Mouse (Mus musculus): ENCODE measurements around the gene Fes.

Fes gene

DNA sequence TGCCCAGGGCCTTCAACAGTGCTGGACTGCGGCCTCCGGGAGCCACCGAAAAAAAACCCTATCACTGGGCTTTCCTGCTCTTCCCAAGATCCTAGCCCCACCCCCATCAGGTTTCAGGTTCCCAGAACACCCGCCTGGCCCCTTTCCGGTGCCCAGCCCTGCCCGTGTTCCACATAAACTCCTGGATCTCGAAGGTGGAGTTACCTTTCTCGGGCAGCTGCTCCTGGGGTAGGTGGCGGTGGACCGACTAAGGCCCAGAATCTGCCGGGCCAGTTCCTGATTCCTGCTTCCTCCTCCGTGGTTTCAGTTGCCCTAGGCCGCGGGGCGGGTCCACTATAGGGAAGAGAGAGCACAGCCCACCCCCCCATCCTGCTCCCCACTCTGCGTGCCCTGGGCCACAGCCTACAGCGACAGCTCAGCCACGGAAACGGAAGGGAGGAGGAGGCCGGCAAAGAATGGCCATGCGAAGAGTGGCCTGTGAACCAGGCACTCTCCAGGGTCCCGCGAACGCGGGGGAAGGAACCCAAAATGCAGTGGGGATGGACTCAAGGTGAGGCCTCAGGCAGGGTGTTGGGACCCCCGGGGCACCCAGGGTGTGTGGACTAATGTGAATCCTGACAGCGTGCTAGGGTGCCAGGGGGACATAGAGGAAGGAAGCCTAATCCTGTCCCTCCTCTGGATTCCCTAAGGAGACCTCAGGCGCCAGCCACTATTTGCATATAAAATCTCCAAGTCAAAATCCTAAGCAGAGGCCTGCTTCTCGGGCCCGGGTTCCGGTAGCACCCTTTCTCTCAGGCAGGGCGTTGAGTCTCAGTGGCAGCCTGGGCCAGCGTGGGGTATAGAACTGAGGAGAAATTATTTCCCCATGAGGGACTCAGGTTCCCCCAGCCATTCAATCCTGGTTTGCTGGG, at the start of gene Fes:
Gene Fes, minus strand, starts transcription at position 314 of the 911 bp plus-strand sequence.
- DNase-seq (ENCODE audit: low spot score in 2 of 2): no peak

DNA sequence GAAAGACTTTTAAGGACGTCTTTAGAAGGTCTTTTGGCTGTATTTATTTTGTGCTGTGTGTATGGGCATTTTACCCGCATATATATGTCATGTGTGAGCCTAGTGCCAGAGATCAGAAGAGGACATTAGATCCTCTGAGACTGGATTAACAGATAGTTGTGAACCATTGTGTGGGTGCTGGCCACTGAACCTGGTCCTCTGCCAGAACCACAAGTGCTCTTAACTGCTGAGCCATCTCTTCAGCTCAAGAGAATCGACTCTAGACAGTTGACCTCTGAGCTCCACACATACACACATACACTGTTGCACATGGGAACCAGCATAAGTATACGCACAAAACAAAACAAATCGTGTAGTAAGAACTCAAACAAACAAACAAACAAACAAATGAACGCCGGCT, 48.8 kb upstream of the Fes start:
- DNase-seq (ENCODE audit: low spot score in 2 of 2): no peak

DNA sequence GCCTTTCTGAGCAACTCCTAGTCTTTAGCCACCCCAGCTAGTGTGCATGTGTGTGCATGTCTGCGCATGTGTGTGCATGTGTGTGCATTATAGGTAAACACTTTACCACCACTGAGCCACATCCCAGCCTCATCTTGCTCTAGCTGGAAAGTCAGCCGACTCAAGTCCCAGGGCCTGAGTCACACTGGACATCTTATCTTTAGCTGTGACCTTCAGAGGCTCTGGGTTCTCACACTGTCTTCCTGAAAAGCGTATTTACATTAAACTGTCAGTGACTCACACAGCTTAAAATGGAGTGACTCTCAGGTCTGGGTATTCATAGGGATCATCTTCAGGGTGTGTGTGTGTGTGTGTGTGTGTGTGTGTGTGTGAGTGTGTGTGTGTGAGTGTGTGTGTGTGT, 47.8 kb upstream of the Fes start:
- no peak for DNase-seq (ENCODE audit: low spot score in 2 of 2)

DNA sequence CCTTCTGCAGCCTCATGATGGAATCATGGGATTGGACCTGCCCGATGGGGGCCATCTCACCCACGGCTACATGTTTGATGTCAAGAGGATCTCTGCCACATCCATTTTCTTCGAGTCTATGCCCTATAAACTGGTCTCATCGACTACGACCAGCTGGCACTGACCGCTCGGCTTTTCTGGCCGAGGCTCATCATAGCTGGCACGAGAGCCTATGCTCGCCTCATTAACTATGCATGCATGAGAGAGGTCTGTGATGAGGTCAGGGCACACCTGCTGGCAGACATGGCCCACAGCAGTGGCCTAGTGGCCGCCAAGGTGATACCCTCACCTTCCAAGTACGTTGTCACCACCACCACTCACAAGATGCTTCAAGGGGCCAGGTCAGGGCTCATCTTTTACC, 41.9 kb upstream of the Fes start:
- no peak for DNase-seq (ENCODE audit: low spot score in 2 of 2)

DNA sequence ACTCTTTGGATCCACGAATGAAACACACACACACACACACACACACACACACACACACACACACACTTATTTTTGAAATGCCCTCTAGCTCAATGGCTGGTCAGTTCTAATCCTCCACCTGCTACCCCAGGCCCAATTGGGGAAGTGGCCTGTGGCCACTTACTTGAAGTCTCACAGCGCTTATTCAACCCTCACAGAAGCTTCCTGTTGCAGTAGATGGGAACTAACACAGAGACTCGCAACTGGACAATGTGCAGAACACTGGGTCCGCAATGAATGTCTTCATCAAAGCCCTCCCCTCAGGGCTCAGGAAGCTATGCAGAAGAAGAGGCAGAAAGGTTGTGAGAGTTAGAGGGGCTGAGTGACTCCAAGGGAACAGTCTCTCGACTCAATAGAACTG, 40.0 kb upstream of the Fes start:
- DNase-seq (ENCODE audit: low spot score in 2 of 2): no peak

DNA sequence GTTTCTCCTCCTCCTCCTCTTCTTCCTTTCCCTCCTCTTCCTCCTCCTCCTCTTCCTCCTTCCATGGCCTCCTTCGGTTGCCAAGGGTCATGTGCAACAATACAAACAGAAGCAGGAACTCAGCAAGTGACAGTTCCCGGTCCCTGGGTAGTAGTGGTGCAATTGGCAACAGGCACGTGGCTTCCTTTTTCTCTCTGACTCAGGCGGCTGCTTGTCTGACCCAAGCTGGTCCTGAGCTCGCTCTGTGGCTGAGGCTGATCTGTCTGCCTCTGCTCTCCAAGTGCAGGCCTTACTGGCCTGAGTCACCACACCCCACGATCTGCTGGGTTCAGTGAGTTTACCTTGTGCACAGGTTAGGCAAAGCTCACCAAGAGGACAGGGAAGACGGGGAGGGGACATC, 38.6 kb upstream of the Fes start:
- DNase-seq (ENCODE audit: low spot score in 2 of 2): no peak

DNA sequence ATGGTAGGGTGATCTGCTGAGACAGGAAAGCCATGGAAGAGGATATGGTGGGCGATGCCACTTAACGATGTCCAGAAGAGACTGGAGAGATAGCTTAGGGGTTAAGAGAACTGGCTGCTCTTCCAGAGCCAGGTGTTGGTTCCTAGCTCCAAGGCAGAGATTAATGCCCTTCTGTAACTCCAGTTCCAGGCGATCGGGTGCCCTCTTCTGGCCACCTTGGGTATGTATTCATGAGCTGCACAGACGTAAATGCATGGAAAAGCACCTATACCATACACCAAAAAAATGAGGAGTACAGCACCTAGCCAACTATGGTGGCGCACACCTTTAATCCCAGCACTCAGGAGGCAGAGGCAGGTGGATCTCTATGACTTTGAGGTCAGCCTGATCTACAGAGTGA, 37.0 kb upstream of the Fes start:
- DNase-seq (ENCODE audit: low spot score in 2 of 2): no peak

DNA sequence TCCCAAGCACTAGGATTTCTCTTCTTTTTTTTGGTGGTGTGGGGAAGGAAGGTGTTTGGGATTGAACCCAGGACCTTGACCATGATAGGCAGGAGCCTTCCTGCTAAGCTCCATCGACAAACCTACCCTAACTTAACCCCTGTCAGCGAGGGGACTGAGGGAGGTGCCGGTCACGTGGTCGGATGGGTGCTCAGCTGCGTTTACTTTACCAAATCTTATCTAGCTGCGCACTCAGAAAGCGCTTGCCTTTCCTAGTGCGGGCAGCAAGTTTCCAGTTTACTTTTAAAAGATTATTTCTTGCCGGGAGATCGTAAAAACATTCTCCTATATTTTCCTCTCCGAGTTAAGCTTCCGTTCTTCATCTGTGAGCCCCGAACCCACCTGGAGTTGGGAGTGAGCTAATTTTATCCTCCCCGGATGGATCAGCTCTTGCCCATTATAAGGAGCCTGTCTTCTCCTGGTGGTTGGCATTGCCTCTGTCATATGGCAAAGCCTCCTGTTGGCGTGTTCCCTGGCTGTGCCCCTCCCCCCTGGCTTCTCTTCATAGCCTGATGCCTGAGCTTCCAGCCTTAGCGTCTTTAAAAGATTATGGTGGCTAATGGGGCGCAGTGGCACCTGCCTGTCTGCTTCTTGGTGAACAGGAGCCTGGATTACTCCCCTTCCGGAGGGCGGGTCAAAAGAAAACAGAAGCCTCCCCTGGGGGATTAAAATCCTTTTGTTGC, 35.2 kb upstream of the Fes start:
- DNase-seq (ENCODE audit: low spot score in 2 of 2): peak in 1 of 2 experiments; percentile 16

DNA sequence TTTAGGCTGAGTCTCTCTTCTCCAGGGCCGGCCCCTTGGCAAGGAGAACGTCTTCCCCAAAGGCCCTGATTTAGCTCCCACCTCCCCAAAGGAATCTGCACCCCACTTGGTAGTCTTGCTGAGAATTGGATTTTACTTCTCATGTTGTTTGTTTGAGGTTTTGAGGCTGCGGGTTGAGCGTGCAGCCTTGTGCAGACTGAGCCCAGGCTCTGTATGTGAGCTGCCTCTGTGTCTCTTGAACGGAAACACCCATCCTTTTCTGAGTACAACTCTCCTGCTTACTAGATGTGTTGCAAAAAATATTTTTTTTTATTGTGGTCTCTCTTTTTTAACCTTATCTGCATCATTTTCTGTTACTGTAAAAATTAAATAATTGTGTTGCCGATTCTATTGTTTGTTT, 33.8 kb upstream of the Fes start:
- DNase-seq (ENCODE audit: low spot score in 2 of 2): no peak

DNA sequence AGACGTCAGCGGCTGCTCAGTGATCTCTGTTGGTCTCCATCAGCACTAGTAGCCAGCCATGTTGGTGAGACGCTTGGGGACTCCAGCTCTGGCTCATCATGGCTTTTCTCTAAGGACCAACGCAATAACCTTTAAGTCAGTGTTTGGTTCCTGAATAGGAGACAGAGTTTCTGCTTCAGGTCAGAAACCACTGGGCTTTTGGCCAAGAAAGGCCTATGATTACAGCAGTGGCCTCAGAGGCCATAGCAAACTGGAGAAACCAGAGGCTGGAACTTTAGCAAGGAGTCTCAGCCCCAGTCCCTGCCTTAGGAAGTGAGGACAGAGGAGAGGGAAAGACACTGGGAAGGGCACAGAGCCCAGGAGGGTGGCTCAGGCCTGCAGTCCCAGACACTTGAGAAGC, 32.8 kb upstream of the Fes start:
- DNase-seq (ENCODE audit: low spot score in 2 of 2): no peak

DNA sequence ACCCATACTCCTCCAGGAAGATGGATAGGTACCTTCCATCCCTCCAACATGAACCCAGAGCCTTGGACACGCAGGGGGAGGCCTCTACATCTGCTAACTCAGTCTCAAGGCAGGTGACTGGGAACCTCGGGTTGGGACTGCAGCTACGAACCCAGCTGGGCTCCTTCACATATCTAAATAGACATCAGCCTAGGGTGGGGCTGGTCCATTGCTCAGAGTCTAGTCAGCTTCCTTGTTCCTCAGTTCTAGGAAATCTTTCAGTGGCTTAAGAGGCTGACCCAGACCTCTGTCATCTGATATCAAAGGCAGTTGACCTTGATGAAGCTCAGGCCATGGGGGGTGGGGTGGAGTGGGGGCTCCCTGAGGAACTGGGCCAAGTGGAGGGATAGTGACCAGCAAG, 31.5 kb upstream of the Fes start:
- DNase-seq (ENCODE audit: low spot score in 2 of 2): no peak

DNA sequence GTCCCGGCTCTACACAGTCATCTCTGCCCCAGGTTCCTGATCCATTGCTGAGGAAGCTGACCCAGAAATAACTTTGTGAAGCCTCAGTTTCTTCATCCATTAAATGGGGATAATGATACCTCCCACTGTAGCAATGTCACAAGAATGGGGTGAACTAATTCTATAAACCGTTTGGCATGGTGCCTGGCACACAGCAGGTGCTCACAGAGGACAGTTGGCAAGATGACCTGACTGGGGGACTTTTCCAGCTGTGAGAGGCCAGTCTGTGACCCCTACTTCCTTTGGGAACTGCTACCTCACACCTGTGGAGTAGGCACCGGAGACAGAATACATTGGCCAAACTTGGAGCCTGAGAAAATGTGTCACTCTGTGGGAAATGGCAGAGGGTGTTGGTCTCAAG, 30.3 kb upstream of the Fes start:
- DNase-seq (ENCODE audit: low spot score in 2 of 2): no peak

DNA sequence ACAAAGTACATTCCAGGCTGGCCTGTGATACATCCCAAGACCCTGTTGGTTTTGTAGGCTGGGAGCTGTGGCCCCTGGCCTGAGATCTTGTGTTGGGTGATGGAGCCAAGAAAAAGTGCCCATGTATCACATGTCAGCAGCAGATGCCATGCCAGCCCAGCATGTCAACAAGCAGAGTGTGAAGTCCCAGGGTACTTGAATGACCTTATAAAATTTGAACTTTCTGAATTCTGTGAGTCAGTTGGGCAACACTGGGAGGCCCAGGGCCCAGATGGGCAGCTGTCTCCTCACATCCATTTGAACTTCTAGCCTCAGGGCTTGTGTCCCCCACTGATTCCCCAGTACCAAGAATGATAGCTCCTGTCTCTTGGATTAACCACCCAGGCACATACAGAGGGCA, 29.9 kb upstream of the Fes start:
- DNase-seq (ENCODE audit: low spot score in 2 of 2): no peak

DNA sequence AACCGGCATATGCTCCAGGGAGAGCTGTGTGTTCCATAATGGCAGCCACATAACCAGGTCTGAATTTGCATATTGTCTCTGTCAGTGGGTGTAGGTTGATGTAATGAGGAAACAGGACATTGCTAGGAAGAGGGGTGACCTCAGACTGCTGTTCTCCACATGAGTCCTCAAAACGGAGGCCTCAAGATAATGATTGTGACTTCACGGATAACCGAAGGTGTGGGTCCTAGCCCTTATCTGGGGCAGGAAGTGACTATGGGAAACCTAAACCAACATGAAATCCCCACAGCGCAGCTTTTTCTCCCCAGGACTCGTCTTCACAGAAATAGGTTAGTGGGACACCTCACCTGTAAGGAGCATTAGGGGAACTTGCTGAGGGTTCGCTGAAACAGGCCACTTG, 29.2 kb upstream of the Fes start:
- no peak for DNase-seq (ENCODE audit: low spot score in 2 of 2)

DNA sequence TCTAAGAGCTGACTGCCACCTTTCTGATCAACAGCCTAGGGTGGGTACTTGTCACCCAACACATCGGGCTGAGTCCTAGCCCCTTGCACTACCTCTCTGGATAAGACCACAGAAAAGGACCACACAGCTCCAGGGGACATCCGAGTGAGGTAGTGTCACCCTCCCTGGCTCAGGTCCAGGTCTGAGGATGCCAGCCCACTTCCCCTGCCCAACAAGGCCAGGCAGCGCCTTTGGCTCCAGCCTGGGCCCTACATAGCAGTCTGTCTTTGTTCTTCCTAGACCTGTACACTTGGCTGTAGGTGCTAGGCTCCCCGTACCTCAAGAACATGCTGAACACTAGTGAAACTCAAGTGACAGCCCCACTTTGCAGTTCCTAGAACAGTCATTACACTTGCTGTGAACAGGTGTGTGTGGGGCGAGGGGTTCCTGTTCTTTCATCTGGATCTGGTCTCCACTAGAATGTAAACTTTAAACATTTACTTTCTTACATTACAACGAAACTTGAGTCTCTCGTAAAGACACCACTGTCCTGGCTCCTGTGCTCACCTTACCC, 26.6 kb upstream of the Fes start:
- no peak for DNase-seq (ENCODE audit: low spot score in 2 of 2)

DNA sequence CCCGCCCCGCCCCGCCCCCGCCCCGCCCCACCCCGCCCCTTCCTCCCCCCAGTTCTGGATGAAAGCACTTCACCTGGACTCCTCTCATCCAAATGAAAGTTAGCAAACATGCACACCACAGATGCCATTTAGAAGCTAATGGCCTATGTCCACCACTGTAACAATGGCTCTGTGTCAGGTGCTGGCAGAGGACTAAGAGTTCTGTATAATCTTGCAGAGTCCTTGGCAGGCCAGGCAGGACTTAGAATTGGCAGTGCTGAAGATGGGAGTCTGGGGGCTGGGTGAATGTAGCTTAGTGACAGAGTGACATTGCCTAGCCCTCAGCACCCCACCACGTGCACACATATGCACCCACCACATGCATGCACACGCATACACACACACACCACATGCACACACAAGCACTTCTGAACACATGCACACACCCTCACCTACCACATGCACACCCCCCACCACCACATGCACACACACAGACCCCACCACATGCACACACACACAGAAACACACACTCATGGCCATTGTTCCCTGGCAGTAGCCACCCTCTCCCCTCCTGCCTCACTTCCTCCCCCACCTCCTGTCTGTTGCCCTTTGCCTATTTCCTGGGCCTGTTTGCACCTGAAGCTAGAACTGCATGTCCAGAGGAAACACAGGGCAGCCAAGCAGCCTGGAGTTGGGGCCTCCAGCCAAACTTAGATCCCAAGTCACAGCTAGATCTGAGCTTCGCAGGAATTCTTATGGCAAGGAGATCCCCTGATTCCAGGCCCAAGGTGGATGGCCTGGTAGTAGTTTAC, 26.0 kb upstream of the Fes start:
- no peak for DNase-seq (ENCODE audit: low spot score in 2 of 2)

DNA sequence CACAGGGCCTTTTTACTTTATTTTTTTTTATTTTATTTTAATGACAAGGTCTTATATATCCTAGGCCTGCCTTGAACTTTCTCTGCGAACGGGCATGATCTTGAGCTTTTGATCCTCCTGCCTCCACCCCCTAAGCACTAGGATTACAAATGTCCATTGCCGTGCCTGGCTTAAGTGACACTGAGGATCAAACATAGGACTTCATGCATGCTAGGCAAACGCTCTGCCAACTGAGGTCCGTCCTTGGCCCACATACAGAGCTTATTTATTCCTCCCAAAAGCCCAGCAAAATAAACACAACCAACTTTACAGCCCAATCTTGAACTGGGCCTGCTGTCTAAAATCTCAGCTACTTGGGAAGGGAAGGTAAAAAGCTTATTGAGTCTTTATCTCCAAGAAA, 25.0 kb upstream of the Fes start:
- DNase-seq (ENCODE audit: low spot score in 2 of 2): no peak

DNA sequence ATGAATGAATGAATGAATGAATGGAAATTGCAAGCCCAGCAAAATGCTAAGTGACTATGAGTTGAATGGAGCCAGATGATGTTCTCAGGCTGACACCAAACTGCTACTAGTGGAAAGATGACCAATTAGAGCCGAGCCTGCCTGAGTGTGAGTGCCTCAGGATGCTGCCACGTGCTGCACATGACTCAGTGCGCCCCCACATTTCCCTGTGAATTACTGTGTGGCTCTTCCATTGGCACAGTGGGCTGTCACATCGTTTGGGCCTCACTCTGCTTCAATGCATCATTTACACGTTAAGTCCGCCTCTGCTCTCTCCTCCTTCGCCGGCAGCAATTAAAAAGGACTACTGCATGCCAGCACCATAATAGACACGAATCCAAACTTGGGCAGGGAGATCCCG, 24.5 kb upstream of the Fes start:
- peak; percentile 67 to 89 for DNase-seq (ENCODE audit: low spot score in 2 of 2)

DNA sequence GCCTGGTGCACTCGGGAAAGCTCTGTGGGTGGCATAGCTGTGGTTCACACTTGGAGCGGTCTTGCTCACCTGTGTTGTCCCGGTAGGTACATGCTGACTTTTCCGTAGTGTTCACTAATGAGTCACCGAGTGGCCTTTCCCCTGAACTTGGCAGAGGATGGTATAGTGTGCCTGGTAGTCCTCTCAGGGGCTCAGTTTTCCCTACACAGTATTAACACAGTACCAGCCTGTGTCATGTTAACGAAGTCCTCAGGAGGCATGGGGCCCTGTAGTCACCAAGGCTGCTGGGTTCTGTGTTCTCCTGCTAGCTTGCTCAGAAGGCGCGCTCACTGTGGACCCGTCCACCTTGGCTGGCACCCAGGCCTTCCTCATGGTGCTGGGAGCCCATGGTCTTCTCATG, 22.6 kb upstream of the Fes start:
- DNase-seq (ENCODE audit: low spot score in 2 of 2): no peak

DNA sequence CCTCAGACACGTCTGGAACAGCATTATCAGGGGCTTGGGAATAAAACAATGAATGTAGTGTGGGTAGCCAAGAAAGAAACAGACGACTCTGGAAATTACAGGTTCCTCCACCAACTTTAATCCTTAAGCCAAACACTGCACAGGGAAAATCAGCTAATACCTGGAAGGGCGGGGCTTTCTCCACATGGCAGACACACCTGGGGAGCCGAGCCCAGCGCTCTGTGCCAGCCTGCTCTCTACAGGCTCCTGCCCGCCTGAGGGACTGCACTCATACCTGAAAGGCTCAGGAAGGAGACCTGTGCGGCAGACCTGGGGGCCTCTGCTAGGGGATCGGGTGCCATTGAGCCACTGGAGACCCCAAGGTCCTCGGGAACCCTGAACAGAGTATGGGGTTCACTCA, 20.0 kb upstream of the Fes start:
- DNase-seq (ENCODE audit: low spot score in 2 of 2): no peak

DNA sequence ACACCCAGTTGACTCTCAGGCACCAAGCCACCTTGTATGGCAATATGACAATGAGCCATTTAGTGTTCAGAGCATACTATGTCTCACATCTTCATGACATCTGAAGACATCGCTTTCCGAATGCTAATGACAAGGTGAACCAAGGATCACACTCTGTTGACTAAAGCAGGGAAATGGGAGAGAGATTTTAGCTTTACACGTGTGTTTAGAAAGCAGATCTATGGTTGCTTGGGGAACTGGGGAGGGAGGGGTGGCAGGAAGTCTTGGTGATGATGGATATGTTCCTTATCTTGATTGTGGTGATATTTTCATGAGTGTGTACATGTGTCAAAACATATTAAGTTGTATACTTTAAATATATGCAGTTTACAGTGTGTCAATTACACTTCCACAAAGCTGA, 18.4 kb upstream of the Fes start:
- no peak for DNase-seq (ENCODE audit: low spot score in 2 of 2)

DNA sequence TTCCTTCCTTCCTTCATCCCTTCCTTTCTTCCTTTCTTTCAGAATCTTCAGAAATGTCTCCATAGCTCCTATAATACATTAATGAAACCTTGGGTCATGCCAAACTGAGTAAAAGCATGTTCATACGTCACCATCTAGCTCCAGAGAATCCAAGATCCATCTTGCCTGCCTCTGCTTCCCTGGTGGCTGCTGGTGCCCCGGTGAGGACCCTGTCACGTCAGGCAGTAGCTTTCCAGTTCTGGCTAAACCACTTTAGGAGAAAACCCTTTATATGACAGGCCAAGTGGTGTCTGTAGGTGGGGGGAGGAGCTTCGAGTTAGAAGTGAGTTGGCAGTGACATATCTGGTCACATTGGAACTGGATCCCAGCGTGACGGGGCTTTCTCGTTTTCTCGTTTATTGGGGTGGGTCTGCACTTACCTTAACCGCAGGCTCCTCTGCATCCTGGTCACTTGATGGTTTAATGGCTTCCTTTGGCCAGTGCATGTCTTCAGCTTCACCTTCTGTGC, 17.5 kb upstream of the Fes start, which contains the start of gene Furin:
Gene Furin, minus strand, starts transcription at position 249 of the 508 bp plus-strand sequence.
- DNase-seq (ENCODE audit: low spot score in 2 of 2): no peak

Measured in frontal cortex, postnatal 36 days (tissue).